Mouse (Mus musculus) CH12.LX (cell line): ENCODE results near the gene Tmem215. TPM values are rescaled to one million over a fixed set of nuclear protein-coding genes. Genes with fewer than 3 reads are reported as not detected.

ENCODE experiments used
- DNase-seq: peaks from one replicate; pipeline ENCODE4 v3.0.0-alpha.2; 2013; ENCODE audit errors: extremely low read depth
- H3K27ac ChIP-seq: 2 replicates; pipeline ENCODE4 v1.5.1; 2012; ENCODE audit warnings: low read depth, mild to moderate bottlenecking, control low read depth, moderate library complexity; ENCODE audit not compliant: insufficient read depth
- H3K27me3 ChIP-seq: replicated peaks from 2 replicates; pipeline ENCODE3; 2012; ENCODE audit warnings: inconsistent platforms
- H3K36me3 ChIP-seq, 2 experiments: replicated peaks in 1 of 2; 2 replicates each; pipeline versions ENCODE3 to v1.6.1; 2012; ENCODE audit warnings: inconsistent platforms in 1 of 2, low read length in 1 of 2, mild to moderate bottlenecking in 1 of 2, mixed read lengths in 1 of 2, moderate library complexity in 1 of 2; ENCODE audit not compliant: control insufficient read depth in 1 of 2, insufficient read depth in 1 of 2
- H3K4me1 ChIP-seq, 2 experiments: 2 replicates each; pipeline ENCODE4 v1.6.1; 2012; ENCODE audit warnings: inconsistent platforms in 1 of 2, moderate library complexity in 1 of 2; ENCODE audit not compliant: insufficient read depth in 2 of 2, control insufficient read depth in 1 of 2
- H3K4me2 ChIP-seq: 2 replicates; pipeline ENCODE4 v1.6.1; 2012; ENCODE audit warnings: low read depth, mild to moderate bottlenecking, control low read depth; ENCODE audit not compliant: poor library complexity, insufficient read depth, severe bottlenecking
- H3K4me3 ChIP-seq, 3 experiments: fragments of 150-350 bp in 1 of 3; sonication (generic) in 1 of 3; replicated peaks in 1 of 3; 2 replicates each; pipeline versions ENCODE3 to v1.5.1; 2011 to 2012; ENCODE audit warnings: low read depth in 2 of 3, low read length in 2 of 3, mild to moderate bottlenecking in 2 of 3, moderate library complexity in 2 of 3, control low read depth in 1 of 3, improper control_type of control experiment in 1 of 3, inconsistent platforms in 1 of 3, mixed read lengths in 1 of 3; ENCODE audit not compliant: poor library complexity in 1 of 3
- H3K79me2 ChIP-seq: replicated peaks from 2 replicates; pipeline ENCODE4 v1.6.1; 2012; ENCODE audit warnings: mild to moderate bottlenecking, moderate library complexity; ENCODE audit not compliant: control insufficient read depth, poor library complexity, insufficient read depth, severe bottlenecking; ENCODE audit errors: extremely low read depth
- H3K9ac ChIP-seq: 2 replicates; pipeline ENCODE4 v1.6.1; 2012; ENCODE audit warnings: low read depth, mild to moderate bottlenecking, control low read depth, moderate library complexity; ENCODE audit not compliant: insufficient read depth
- H3K9me3 ChIP-seq: replicated peaks from 2 replicates; pipeline ENCODE3; 2012; ENCODE audit warnings: low read length, inconsistent platforms, mixed read lengths
- BHLHE40 ChIP-seq: IDR thresholded peaks from 2 replicates; pipeline ENCODE4 v1.6.1; 2011; ENCODE audit warnings: mild to moderate bottlenecking, low read depth, low read length, improper control_type of control experiment
- CHD1 ChIP-seq: IDR thresholded peaks from 2 replicates; pipeline ENCODE4 v1.6.1; 2012; ENCODE audit warnings: low read depth, low read length, improper control_type of control experiment, inconsistent platforms
- CHD2 ChIP-seq: IDR thresholded peaks from 2 replicates; pipeline ENCODE4 v1.6.1; 2011; ENCODE audit warnings: low read length, improper control_type of control experiment
- E2F4 ChIP-seq: IDR thresholded peaks from 2 replicates; pipeline ENCODE4 v1.6.1; 2011; ENCODE audit warnings: low read depth, low read length, improper control_type of control experiment; ENCODE audit not compliant: insufficient replicate concordance
- ELF1 ChIP-seq: IDR thresholded peaks from 2 replicates; pipeline ENCODE4 v1.6.1; 2014; ENCODE audit warnings: low read depth, mild to moderate bottlenecking, inconsistent platforms, low read length, improper control_type of control experiment
- GABPA ChIP-seq: IDR thresholded peaks from 2 replicates; pipeline ENCODE4 v1.6.1; 2012; ENCODE audit warnings: low read depth, low read length, improper control_type of control experiment, inconsistent platforms; ENCODE audit not compliant: insufficient replicate concordance
- IRF4 ChIP-seq: IDR thresholded peaks from 2 replicates; pipeline ENCODE4 v1.6.1; 2014; ENCODE audit warnings: low read depth, mild to moderate bottlenecking, inconsistent platforms, low read length, improper control_type of control experiment
- JUN ChIP-seq: IDR thresholded peaks from 2 replicates; pipeline ENCODE4 v1.6.1; 2011; ENCODE audit warnings: low read depth, mild to moderate bottlenecking, low read length, improper control_type of control experiment, moderate library complexity; ENCODE audit not compliant: insufficient read depth
- MAX ChIP-seq: IDR thresholded peaks from 2 replicates; pipeline ENCODE4 v1.6.1; 2011; ENCODE audit warnings: low read length, improper control_type of control experiment
- MEF2A ChIP-seq: IDR thresholded peaks from 2 replicates; pipeline ENCODE4 v1.6.1; 2014; ENCODE audit warnings: low read depth, mild to moderate bottlenecking, inconsistent platforms, low read length, improper control_type of control experiment, borderline replicate concordance
- MXI1 ChIP-seq: IDR thresholded peaks from 2 replicates; pipeline ENCODE4 v1.6.1; 2011; ENCODE audit warnings: mild to moderate bottlenecking, low read depth, low read length, improper control_type of control experiment
- PAX5 ChIP-seq: IDR thresholded peaks from 2 replicates; pipeline ENCODE4 v1.6.1; 2012; ENCODE audit warnings: low read length, inconsistent platforms, mixed read lengths
- POLR2A ChIP-seq: IDR thresholded peaks from 2 replicates; pipeline ENCODE4 v1.6.1; 2011; ENCODE audit warnings: low read depth, mild to moderate bottlenecking, improper control_type of control experiment, low read length
- POLR2AphosphoS2 ChIP-seq: IDR thresholded peaks from 2 replicates; pipeline ENCODE4 v1.6.1; 2011; ENCODE audit warnings: low read depth, low read length, improper control_type of control experiment
- RAD21 ChIP-seq: IDR thresholded peaks from 2 replicates; pipeline ENCODE4 v1.6.1; 2011; ENCODE audit warnings: low read depth, mild to moderate bottlenecking, low read length, improper control_type of control experiment, moderate library complexity
- SMC3 ChIP-seq: IDR thresholded peaks from 2 replicates; pipeline ENCODE4 v1.6.1; 2011; ENCODE audit warnings: low read depth, low read length, improper control_type of control experiment
- USF1 ChIP-seq: IDR thresholded peaks from 2 replicates; pipeline ENCODE4 v1.6.1; 2014; ENCODE audit warnings: low read depth, mild to moderate bottlenecking, inconsistent platforms, low read length, improper control_type of control experiment
- USF2 ChIP-seq: conservative IDR thresholded peaks from 2 replicates; pipeline ENCODE4 v1.6.1; 2011; ENCODE audit warnings: low read depth, low read length, improper control_type of control experiment
- ZKSCAN1 ChIP-seq: IDR thresholded peaks from 2 replicates; pipeline ENCODE4 v1.6.1; 2012; ENCODE audit warnings: low read depth, inconsistent platforms, low read length, improper control_type of control experiment, borderline replicate concordance
- ZNF384 ChIP-seq: IDR thresholded peaks from 2 replicates; pipeline ENCODE4 v1.6.1; 2012; ENCODE audit warnings: low read depth, low read length, improper control_type of control experiment, inconsistent platforms
- dilution Hi-C: fragments of 300-500 bp; cut with MboI; formaldehyde crosslinking; loops from 2 replicates; pipeline ENCODE4 v1.14.3; 2020; ENCODE audit warnings: low sequenced_read_pairs; ENCODE audit not compliant: extremely low pct_unique_long_range_greater_than_20kb, extremely low pct_ligation_motif_present
- in situ Hi-C: fragments of 300-500 bp; cut with MboI; formaldehyde crosslinking; loops from 3 replicates; pipeline ENCODE4 v1.14.3; 2019; ENCODE audit warnings: low sequenced_read_pairs, low pct_ligation_motif_present, low pct_unique_long_range_greater_than_20kb, mixed read lengths
- polyA plus RNA-seq: library from polyadenylated mRNA; unstranded; fragments of >175 nt; gene quantifications from 2 replicates; pipeline ENCODE4 v1.2.1, GENCODE M21; 2012; ENCODE audit warnings: low read depth; ENCODE audit not compliant: insufficient read length
- total RNA-seq, 2 experiments: library from RNA; depleted of rRNA; stranded (reverse); fragments of 300-350 nt in 1 of 2; fragments of >200 nt in 1 of 2; gene quantifications; 2 replicates each; pipeline ENCODE4 v1.2.3; 2012 to 2014

The Tmem215 gene
- total and polyA plus RNA-seq, 3 experiments, result not detected

GRCm38 (mm10) chr4:40496354-40496753 lies 24.4 kb downstream of the Tmem215 start:
- Histone ChIP-seq H3K4me3 (no peak overlapping the region), H3K79me2 (no peaks in the 10 kb centered on the region), H3K27ac (no peak overlapping the region), H3K36me3 (no peaks in the 10 kb centered on the region), H3K27me3 (peaks cover 4% of the 10 kb centered on the region), H3K4me1 (no peaks in the 10 kb centered on the region), H3K9ac (no peak overlapping the region), H3K9me3 (no peaks in the 10 kb centered on the region), H3K4me2 (no peak overlapping the region)
- dilution Hi-C loops, result no loop called here
- in situ Hi-C loops, result no loop called here
- TF ChIP-seq E2F4, result no peak
- no peak for TF ChIP-seq GABPA
- DNase-seq, result no peak

GRCm38 (mm10) chr4:40496828-40497227 lies 24.8 kb downstream of the Tmem215 start:
- no peak overlapping the region for H3K4me2 ChIP-seq

GRCm38 (mm10) chr4:40499812-40500591 lies 28.0 kb downstream of the Tmem215 start:
- no peaks in the 10 kb centered on the region for H3K4me1 ChIP-seq
- H3K27ac ChIP-seq, result no peak overlapping the region
- no peak overlapping the region for H3K4me3 ChIP-seq
- DNase-seq, result no peak
- H3K9ac ChIP-seq, result no peak overlapping the region
- in situ Hi-C loops (no loop called here), dilution Hi-C loops (no loop called here)
- no peaks in the 10 kb centered on the region for H3K27me3 ChIP-seq
- TF ChIP-seq JUN (no peak), CHD2 (no peak), USF2 (no peak), CHD1 (no peak), POLR2AphosphoS2 (no peak), ZKSCAN1 (no peak)
- H3K4me2 ChIP-seq, result no peak overlapping the region
- H3K36me3 ChIP-seq, result no peaks in the 10 kb centered on the region
- H3K9me3 ChIP-seq, result no peaks in the 10 kb centered on the region
- H3K79me2 ChIP-seq, result no peaks in the 10 kb centered on the region

More at GRCm38 (mm10) chr4:40496828-40497227, 24.8 kb downstream of the Tmem215 start:
- Histone ChIP-seq H3K9me3 (no peaks in the 10 kb centered on the region), H3K36me3 (no peaks in the 10 kb centered on the region), H3K27me3 (peaks cover 2% of the 10 kb centered on the region), H3K4me3 (no peak overlapping the region), H3K4me1 (no peaks in the 10 kb centered on the region), H3K9ac (no peak overlapping the region), H3K27ac (no peak overlapping the region), H3K79me2 (no peaks in the 10 kb centered on the region)
- DNase-seq, result no peak
- TF ChIP-seq POLR2A (no peak), MXI1 (no peak), GABPA (no peak), USF1 (no peak), BHLHE40 (no peak), E2F4 (no peak), ELF1 (no peak), SMC3 (no peak), RAD21 (no peak), MEF2A (no peak), MAX (no peak), PAX5 (no peak), ZNF384 (no peak), POLR2AphosphoS2 (no peak), IRF4 (no peak), USF2 (no peak)
- dilution Hi-C loops (no loop called here), in situ Hi-C loops (no loop called here)
